Mouse (Mus musculus): ENCODE data around the gene Naxd. TPM values are rescaled to one million over a fixed set of nuclear protein-coding genes. Genes with fewer than 3 reads are reported as not detected.
"Not testable (repeated sequence)": the region's sequence is repeated elsewhere in the genome, so short reads cannot be mapped to it uniquely, and the experiment has no call there.

The Naxd gene
- polyA plus RNA-seq, 1 experiment from 2014 or later, result 94.4 TPM

DNA sequence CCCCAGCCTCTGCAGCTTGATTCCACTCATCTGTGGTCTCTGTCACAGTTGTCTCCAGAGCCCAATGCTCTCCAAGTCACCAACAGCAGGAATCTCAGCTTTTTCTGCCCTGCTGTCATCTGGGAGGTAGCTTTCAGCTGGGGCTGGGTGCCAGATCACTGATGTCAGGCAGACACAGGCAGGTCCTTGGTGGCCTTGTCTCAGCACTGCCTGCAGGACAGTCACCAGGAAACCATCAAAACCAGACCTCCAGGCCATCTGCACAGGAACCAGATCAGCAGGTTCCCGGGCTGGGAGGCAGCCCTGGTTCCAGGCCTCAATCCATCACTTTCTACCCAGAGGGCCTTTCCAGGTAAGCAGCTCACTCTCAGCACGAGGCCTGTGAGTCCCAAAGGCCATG, 35.5 kb upstream of the Naxd start:
- Histone ChIP-seq H3K27ac (no peak overlapping the region), H3K9me3 (no peaks in the 10 kb centered on the region), H3K9ac (no peak overlapping the region), H3K4me3 (replicated peaks) (no peak overlapping the region), H3K27me3 (replicated peaks) (no peaks in the 10 kb centered on the region), H3K4me1 (replicated peaks) (peaks cover 24% of the 10 kb centered on the region), H3K36me3 (no peaks in the 10 kb centered on the region), H3K4me2 (replicated peaks) (no peak overlapping the region)
- 43% methylated on average over 2 of the region's 2 CpGs for WGBS
- no peak for ATAC-seq

DNA sequence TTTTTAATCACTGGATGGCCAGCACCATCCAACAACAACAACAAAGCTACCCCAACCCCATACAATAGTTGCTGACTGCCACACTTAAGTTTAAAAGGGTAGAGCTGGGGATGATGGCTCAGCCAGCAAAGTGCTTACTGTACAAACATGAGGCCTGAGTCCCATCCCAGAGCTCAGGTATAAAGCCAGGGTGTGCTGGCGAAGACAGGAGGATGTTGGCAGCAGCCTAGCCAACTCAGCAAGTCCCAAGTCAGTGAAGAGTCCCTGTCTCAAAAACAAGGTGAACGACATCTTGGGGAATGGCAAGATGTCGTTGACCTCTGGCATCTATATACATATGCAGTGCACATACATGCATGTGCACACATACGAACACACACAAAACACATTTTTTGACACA, 34.7 kb upstream of the Naxd start:
- Histone ChIP-seq H3K9me3 (no peaks in the 10 kb centered on the region), H3K4me3 (replicated peaks) (no peak overlapping the region), H3K4me2 (replicated peaks) (no peak overlapping the region), H3K27ac (no peak overlapping the region), H3K4me1 (replicated peaks) (peaks cover 24% of the 10 kb centered on the region), H3K36me3 (no peaks in the 10 kb centered on the region), H3K9ac (no peak overlapping the region), H3K27me3 (replicated peaks) (no peaks in the 10 kb centered on the region)
- no peak for ATAC-seq
- 85% methylated on average over 4 of the region's 4 CpGs for WGBS

DNA sequence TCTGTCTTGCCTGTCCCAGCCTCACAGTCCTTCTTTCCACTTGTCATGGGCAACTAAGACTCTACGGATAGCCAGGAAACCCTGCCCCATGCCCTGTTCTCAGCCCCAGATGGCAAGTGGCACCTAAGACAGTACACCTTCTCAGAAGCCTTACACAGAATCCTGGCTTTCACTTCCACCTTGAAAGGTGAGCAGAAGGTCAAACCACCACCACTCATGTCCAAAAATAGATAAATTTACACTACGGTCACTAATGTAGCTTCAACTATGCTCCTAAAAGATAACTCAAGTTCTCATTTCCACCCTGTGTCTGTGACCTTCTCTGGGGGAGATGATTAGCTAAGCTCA, 33.8 kb upstream of the Naxd start:
- Histone ChIP-seq H3K4me3 (replicated peaks) (no peak overlapping the region), H3K9me3 (no peaks in the 10 kb centered on the region), H3K36me3 (no peaks in the 10 kb centered on the region), H3K4me1 (replicated peaks) (peaks cover 15% of the 10 kb centered on the region), H3K4me2 (replicated peaks) (no peak overlapping the region), H3K27me3 (replicated peaks) (no peaks in the 10 kb centered on the region), H3K9ac (no peak overlapping the region), H3K27ac (0 out of 2 replicates have a peak overlapping the region, but pooled peaks have one; percentile 24)
- ATAC-seq, result no peak
- WGBS, result 85% methylated on average over 2 of the region's 2 CpGs

DNA sequence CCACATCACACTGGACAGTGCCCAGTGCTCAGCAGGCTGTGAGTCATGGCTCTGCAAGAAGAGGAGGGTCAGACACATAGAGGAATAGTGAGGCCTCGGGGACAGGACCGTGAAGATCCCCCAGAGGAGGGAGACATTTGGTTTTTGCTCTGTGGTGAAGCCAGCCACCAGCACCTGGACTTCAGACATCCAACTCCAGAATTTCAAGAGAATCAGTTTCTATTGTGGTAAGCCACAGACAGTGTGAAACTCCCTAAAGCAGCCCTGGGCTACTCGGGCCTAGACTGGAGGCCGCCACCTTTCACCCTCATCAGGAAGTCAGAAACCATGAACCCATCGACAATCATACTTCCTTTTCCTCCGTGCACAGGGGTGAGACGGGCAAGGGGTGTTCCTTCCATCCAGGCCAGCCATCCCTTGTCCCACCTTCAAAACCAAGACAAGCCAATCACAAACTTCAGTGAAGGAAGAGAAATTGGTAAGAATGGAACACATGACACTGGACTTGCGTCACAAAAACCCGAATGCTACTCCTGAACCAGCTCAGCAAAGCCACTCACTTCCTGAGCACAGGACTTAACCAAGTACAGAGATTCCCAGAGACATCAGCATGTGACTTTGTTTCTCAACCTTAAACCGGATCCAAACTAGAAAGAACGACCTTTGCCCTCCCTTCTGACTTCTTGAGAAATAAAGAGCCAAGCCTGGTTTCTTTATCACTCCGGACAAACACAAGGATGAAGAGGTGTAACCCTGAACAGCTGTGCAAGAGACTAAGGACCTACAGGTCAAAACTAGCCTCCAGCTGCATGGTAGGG, 33.2 kb upstream of the Naxd start:
- WGBS, result 64% methylated on average over 12 of the region's 12 CpGs
- H3K4me3 ChIP-seq (replicated peaks), result no peak overlapping the region
- H3K27me3 ChIP-seq (replicated peaks), result no peaks in the 10 kb centered on the region
- peak overlapping the region; percentile 41; the same call in 1 of the 2 replicates for H3K27ac ChIP-seq
- no peaks in the 10 kb centered on the region for H3K9me3 ChIP-seq
- H3K36me3 ChIP-seq, result no peaks in the 10 kb centered on the region
- H3K4me2 ChIP-seq (replicated peaks), result no peak overlapping the region
- peaks cover 10% of the 10 kb centered on the region; the same call in 1 of the 2 replicates for H3K4me1 ChIP-seq (replicated peaks)
- H3K9ac ChIP-seq, result no peak overlapping the region
- ATAC-seq, result peak; percentile 66

DNA sequence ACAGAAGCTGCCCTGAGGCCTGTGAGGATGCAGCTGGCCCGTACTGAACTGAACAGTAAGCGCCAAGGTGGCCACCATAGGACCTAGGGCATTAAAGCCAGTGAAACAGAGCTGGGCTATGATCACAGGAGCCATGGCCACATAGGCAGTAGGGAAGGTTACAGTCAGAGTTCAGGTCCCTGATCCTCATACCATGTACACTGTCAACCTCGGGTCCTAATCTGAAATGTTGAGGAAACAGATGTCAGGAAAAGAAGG, 32.7 kb upstream of the Naxd start:
- no peak for ATAC-seq
- no peak overlapping the region for H3K4me2 ChIP-seq (replicated peaks)
- no peaks in the 10 kb centered on the region for H3K9me3 ChIP-seq
- no peak overlapping the region for H3K4me3 ChIP-seq (replicated peaks)
- H3K27ac ChIP-seq, result peak overlapping the region; percentile 41; the same call in 1 of the 2 replicates
- peaks cover 10% of the 10 kb centered on the region; the same call in 1 of the 2 replicates for H3K4me1 ChIP-seq (replicated peaks)
- WGBS, result 67% methylated on average over 3 of the region's 3 CpGs
- H3K9ac ChIP-seq, result no peak overlapping the region
- H3K27me3 ChIP-seq (replicated peaks), result no peaks in the 10 kb centered on the region
- no peaks in the 10 kb centered on the region for H3K36me3 ChIP-seq

DNA sequence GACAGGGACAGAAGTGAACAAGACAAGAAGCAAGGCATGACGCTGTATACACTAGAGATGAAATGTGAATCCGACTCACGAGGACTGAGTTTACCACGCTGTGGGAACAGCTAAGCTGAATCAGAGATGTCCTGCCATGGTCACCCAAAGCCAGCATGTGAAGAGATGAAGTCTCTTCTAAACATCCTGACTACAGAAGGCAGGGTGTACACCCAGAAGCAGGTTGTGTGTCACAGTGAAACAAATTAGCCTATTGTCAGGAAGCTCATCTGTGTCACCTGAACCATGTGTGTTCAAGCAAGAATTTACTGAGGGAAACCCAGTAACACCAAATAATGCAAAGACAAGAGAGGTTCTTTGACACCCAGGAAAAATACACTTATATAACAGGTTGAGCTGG, 31.7 kb upstream of the Naxd start:
- 91% methylated on average over 4 of the region's 4 CpGs for WGBS
- Histone ChIP-seq H3K4me1 (replicated peaks) (peaks cover 10% of the 10 kb centered on the region; the same call in 1 of the 2 replicates), H3K27me3 (replicated peaks) (no peaks in the 10 kb centered on the region), H3K4me2 (replicated peaks) (no peak overlapping the region), H3K4me3 (replicated peaks) (no peak overlapping the region), H3K27ac (no peak overlapping the region), H3K36me3 (no peaks in the 10 kb centered on the region), H3K9ac (no peak overlapping the region), H3K9me3 (no peaks in the 10 kb centered on the region)
- no peak for ATAC-seq

DNA sequence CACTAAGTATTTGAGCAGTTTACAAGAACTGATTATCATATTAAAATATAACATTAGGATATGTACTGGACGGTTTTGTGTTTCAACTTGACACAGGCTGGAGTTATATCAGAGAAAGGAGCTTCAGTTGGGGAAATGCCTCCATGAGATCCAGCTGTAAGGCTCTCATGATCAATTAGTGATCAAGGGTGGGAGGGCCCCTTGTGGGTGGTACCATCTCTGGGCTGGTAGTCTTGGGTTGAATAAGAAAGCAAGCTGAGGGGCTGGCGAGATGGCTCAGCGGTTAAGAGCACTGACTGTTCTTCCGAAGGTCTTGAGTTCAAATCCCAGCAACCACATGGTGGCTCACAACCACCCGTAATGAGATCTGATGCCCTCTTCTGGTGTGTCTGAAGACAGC, 30.8 kb upstream of the Naxd start:
- not testable (repeated sequence) for H3K27ac ChIP-seq; H3K4me2 ChIP-seq (replicated peaks); H3K9ac ChIP-seq; H3K4me1 ChIP-seq (replicated peaks); H3K4me3 ChIP-seq (replicated peaks); ATAC-seq; H3K36me3 ChIP-seq; H3K9me3 ChIP-seq; H3K27me3 ChIP-seq (replicated peaks)
- 86% methylated on average over 5 of the region's 5 CpGs for WGBS

DNA sequence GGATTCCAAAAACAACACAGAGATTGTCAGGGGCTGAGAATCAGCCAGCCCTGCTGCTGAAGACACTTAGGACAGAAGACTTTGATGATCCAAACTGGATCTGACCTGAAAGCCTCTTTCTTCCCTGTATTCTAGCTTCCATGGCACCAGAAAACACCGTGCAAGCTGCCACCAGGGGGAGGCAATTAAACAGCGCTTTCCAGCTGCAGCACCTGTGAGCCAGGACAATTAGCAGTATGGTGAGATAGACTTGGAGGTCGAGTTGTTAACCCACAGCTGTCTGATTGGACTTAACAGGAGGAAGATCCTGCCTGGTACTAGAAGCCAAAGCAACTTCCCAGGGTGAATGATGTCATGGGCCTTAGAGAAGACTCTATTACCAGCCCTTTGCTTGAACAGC, 28.2 kb upstream of the Naxd start:
- Histone ChIP-seq H3K9ac (no peak overlapping the region), H3K4me3 (replicated peaks) (no peak overlapping the region), H3K4me1 (replicated peaks) (peaks cover 12% of the 10 kb centered on the region), H3K27ac (no peak overlapping the region), H3K4me2 (replicated peaks) (no peak overlapping the region), H3K9me3 (no peaks in the 10 kb centered on the region), H3K36me3 (no peaks in the 10 kb centered on the region), H3K27me3 (replicated peaks) (no peaks in the 10 kb centered on the region)
- WGBS, result 7% methylated on average over 3 of the region's 3 CpGs
- ATAC-seq, result no peak

DNA sequence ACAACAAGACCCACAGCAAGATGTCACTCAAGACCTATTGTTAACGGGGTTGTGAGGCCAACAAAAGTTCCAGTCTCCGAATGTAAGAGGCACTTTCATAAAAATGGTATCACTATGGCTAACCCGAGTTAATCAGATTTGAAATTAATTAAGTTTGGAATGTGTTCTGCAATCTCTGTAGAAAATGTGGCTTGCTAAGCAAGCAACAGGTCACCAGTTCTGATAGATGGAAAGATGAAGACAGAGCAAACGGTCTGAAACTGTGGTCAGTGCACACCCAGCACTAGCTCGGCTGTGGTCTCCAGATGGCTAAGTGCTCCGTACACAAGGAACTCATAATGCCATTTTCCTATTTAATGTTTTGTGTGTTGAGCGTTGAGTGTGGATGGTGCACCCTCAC, 26.6 kb upstream of the Naxd start:
- H3K4me2 ChIP-seq (replicated peaks), result no peak overlapping the region

DNA sequence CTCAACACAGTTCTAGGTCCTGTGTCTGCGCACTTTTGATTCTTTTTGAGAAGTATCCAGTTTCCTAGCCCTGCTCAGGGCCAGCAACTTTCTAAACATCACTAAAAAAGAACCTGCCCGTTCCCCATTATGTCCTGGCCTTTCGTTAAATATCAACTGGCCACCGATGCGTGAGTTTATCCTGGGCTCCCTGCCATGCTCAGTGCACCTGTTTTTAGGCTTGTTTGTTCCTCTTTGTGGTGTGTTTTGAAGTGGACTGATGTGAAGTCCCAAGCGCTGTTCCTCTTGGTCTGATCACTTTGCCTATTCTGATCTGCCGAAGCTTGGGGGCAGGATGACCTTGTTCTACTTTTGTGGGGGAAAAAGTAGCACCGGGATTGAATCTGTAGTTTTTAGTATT, 26.0 kb upstream of the Naxd start:
- Histone ChIP-seq H3K9me3 (no peaks in the 10 kb centered on the region), H3K9ac (no peak overlapping the region), H3K4me3 (replicated peaks) (no peak overlapping the region), H3K27me3 (replicated peaks) (0 out of 2 replicates have a peak, but pooled peaks cover 3% of the 10 kb centered on the region), H3K4me1 (replicated peaks) (peaks cover 17% of the 10 kb centered on the region), H3K27ac (no peak overlapping the region), H3K4me2 (replicated peaks) (no peak overlapping the region), H3K36me3 (no peaks in the 10 kb centered on the region)
- whole genome bisulfite sequencing, result 65% methylated on average over 8 of the region's 8 CpGs
- ATAC-seq, result no peak

More for the DNA sequence above, 26.6 kb upstream of the Naxd start:
- Histone ChIP-seq H3K4me1 (replicated peaks) (peaks cover 13% of the 10 kb centered on the region), H3K9me3 (no peaks in the 10 kb centered on the region), H3K27me3 (replicated peaks) (0 out of 2 replicates have a peak, but pooled peaks cover under 1% of the 10 kb centered on the region), H3K36me3 (no peaks in the 10 kb centered on the region), H3K4me3 (replicated peaks) (no peak overlapping the region), H3K27ac (no peak overlapping the region), H3K9ac (no peak overlapping the region)
- 80% methylated on average over 7 of the region's 7 CpGs for WGBS
- ATAC-seq, result no peak

DNA sequence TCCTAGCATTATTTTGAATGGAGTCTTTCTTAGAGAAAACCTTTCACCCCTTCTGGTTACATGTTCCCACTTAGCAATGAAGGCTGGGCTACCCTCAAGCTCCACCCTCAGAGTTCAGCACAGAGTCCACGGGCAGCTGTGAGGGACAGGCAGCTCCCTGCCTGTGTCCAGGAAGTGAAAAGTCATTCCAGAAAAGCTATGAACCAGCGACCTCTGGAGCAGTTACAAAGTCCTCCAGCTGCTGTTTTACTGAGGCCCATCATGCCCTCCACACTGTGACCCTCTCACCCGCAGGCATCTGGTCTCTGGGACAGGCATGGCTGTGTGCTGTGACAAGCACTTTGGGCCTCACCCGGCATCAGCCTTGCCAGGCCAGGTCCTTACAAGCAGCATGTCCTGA, 24.2 kb upstream of the Naxd start:
- peak; percentile 85 for ATAC-seq
- H3K36me3 ChIP-seq, result no peaks in the 10 kb centered on the region
- no peaks in the 10 kb centered on the region for H3K9me3 ChIP-seq
- peak overlapping the region; percentile 80 for H3K27ac ChIP-seq
- peaks cover 23% of the 10 kb centered on the region for H3K4me1 ChIP-seq (replicated peaks)
- no peak overlapping the region for H3K4me2 ChIP-seq (replicated peaks)
- 0 out of 2 replicates have a peak, but pooled peaks cover 3% of the 10 kb centered on the region for H3K27me3 ChIP-seq (replicated peaks)
- WGBS, result 22% methylated on average over 4 of the region's 4 CpGs
- no peak overlapping the region for H3K9ac ChIP-seq
- no peak overlapping the region for H3K4me3 ChIP-seq (replicated peaks)

DNA sequence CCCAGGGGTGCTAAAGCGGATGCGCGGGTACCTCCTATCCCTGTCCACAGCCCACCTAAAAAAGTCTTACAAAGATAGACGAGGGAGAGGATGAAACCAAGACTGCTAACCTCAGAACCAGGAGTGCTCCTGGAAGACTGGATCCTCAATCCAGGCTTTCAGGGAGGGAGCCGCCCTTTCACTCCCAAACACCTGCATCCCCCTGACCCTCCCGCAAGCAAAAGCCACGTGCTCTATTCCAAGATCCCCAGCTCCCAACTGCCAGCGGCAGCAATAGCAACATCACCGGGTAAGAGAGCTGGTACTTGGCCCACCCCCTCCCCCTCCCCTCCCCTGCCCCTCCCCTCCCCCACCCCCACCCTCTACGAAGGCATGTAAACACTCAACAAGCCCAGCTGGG, 21.9 kb upstream of the Naxd start:
- WGBS, result 25% methylated on average over 9 of the region's 10 CpGs
- H3K4me2 ChIP-seq (replicated peaks), result no peak overlapping the region
- H3K4me1 ChIP-seq (replicated peaks), result peaks cover 28% of the 10 kb centered on the region
- H3K27me3 ChIP-seq (replicated peaks), result peaks cover 14% of the 10 kb centered on the region
- no peak for ATAC-seq
- H3K27ac ChIP-seq, result no peak overlapping the region
- no peaks in the 10 kb centered on the region for H3K36me3 ChIP-seq
- no peak overlapping the region for H3K4me3 ChIP-seq (replicated peaks)
- no peaks in the 10 kb centered on the region for H3K9me3 ChIP-seq
- no peak overlapping the region for H3K9ac ChIP-seq

DNA sequence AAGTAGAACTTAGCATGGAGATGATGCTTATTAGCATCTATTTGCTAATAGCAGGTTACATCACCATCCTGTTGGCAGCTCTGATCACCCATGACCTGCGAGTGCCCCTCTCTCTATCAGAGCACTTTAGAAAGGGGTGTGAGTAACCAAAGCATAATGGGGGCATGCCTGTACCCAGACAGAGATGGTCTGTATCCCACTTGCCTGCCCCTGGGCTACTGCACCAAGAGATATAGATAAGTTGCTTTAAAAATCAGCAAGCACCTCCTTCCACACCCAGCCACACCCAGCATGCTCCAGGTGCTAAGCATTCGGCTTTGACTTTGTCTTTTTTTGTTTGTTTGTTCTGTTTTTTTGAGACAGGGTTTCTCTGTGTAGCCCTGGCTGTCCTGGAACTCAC, 21.4 kb upstream of the Naxd start:
- H3K4me1 ChIP-seq (replicated peaks), result peaks cover 28% of the 10 kb centered on the region
- H3K9ac ChIP-seq, result no peak overlapping the region
- H3K9me3 ChIP-seq, result no peaks in the 10 kb centered on the region
- H3K36me3 ChIP-seq, result no peaks in the 10 kb centered on the region
- H3K27ac ChIP-seq, result no peak overlapping the region
- H3K4me3 ChIP-seq (replicated peaks), result no peak overlapping the region
- 29% methylated on average over 2 of the region's 2 CpGs for WGBS
- H3K27me3 ChIP-seq (replicated peaks), result peaks cover 14% of the 10 kb centered on the region
- ATAC-seq, result no peak
- H3K4me2 ChIP-seq (replicated peaks), result peak overlapping the region; percentile 98

Measured in intestine, embryonic 15.5 days (tissue).